Mouse (Mus musculus) lung, postnatal 4 days (tissue): ENCODE measurements around the gene E330021D16Rik.

Experiments
- DNase-seq, 2 experiments: peaks; one replicate each; pipeline ENCODE4 v3.0.0; 2021

Gene E330021D16Rik

GRCm38 (mm10) chr6:136421059-136421458 lies 5.7 kb upstream of the E330021D16Rik start:
- DNase-seq, result no peak

GRCm38 (mm10) chr6:136418889-136419835 lies 3.8 kb upstream of the E330021D16Rik start:
- DNase-seq, result no peak

- no peak for DNase-seq
Observed at GRCm38 (mm10) chr6:136418333-136418848, 3.0 kb upstream of the E330021D16Rik start.

GRCm38 (mm10) chr6:136417864-136418263 lies 2.5 kb upstream of the E330021D16Rik start:
- DNase-seq, result no peak

- DNase-seq, result no peak
Observed at GRCm38 (mm10) chr6:136413856-136414362, 1.5 kb downstream of the E330021D16Rik start.

- peak; percentile 46 to 78 for DNase-seq
Observed at GRCm38 (mm10) chr6:136407608-136408192, 7.7 kb downstream of the E330021D16Rik start.

- no peak for DNase-seq
Observed at GRCm38 (mm10) chr6:136396860-136397259, 18.5 kb downstream of the E330021D16Rik start.

- no peak for DNase-seq
Observed at GRCm38 (mm10) chr6:136390262-136390661, 25.1 kb downstream of the E330021D16Rik start.

- DNase-seq, result no peak
Observed at GRCm38 (mm10) chr6:136385287-136385686, 30.1 kb downstream of the E330021D16Rik start.

GRCm38 (mm10) chr6:136383218-136383617 lies 32.2 kb downstream of the E330021D16Rik start:
- no peak for DNase-seq

GRCm38 (mm10) chr6:136376097-136376496 lies 39.3 kb downstream of the E330021D16Rik start:
- no peak for DNase-seq

- no peak for DNase-seq
Observed at GRCm38 (mm10) chr6:136364430-136365098, 50.8 kb downstream of the E330021D16Rik start.

GRCm38 (mm10) chr6:136364008-136364407 lies 51.4 kb downstream of the E330021D16Rik start:
- no peak for DNase-seq

GRCm38 (mm10) chr6:136363313-136363712 lies 52.1 kb downstream of the E330021D16Rik start:
- DNase-seq, result no peak

GRCm38 (mm10) chr6:136358471-136358870 lies 56.9 kb downstream of the E330021D16Rik start:
- no peak for DNase-seq

GRCm38 (mm10) chr6:136353399-136354184 lies 61.8 kb downstream of the E330021D16Rik start:
- DNase-seq, result peak; percentile 50 to 77
